Mouse (Mus musculus) Patski (cell line): Measurements from ENCODE around the gene Ambra1. TPM values are rescaled to one million over a fixed set of nuclear protein-coding genes. Genes with fewer than 3 reads are reported as not detected.

Source experiments
- ATAC-seq: fragments of 100-300 bp; one replicate; pipeline ENCODE4 v1.8.0; 2021
- CTCF ChIA-PET: fragments of 350-600 bp; sonication (Branson Sonifier 250); formaldehyde crosslinking; loops from one replicate; lab custom pipeline; 2022; ENCODE audit warnings: inconsistent platforms; lab: Charles Lee
- POLR2A ChIA-PET: fragments of 350-600 bp; sonication (Branson Sonifier 250); formaldehyde crosslinking; loops from one replicate; lab custom pipeline; 2022; ENCODE audit warnings: antibody characterized with exemption, inconsistent platforms; lab: Charles Lee
- DNase-seq: peaks from one replicate; pipeline ENCODE4 v3.0.0-alpha.2; 2011; ENCODE audit warnings: low read depth, low spot score
- H3K27me3 ChIP-seq: fragments of 371-371 bp; one replicate; pipeline ENCODE4 v1.5.1; 2021
- CTCF ChIP-seq: fragments of 100-300 bp; IDR thresholded peaks from one replicate; pipeline ENCODE4 v1.5.1; 2021
- in situ Hi-C: fragments of 300-500 bp; cut with MboI; formaldehyde crosslinking; loops from 3 replicates; pipeline ENCODE4 v1.11.1; 2018; ENCODE audit warnings: low pct_unique_long_range_greater_than_20kb, mixed read lengths
- polyA plus RNA-seq: library from polyadenylated mRNA; unstranded; gene quantifications from one replicate; pipeline ENCODE4 v1.2.3, GENCODE M21; 2021

The Ambra1 gene
- polyA plus RNA-seq, 1 experiment from 2014 or later, result 27.5 TPM

- ATAC-seq (no peak), DNase-seq (no peak)
- ChIA-PET POLR2A (interaction anchor here (0.9 kb wide), 1 partner anchor 10 kb away, joined by 3 read pairs; no protein-coding TSS in a partner anchor), CTCF (no interaction called here)
- TF ChIP-seq CTCF, result no peak
- H3K27me3 ChIP-seq, result no peaks in the 10 kb centered on the region
- in situ Hi-C loops, result no loop called here
These were observed 81.5 kb downstream of the Ambra1 start for GRCm38 (mm10) chr2:91811433-91811832.

GRCm38 (mm10) chr2:91816741-91817140, 86.8 kb downstream of the Ambra1 start:
- POLR2A ChIA-PET, result interaction anchor here (1.0 kb wide), 1 partner anchor 9 kb away, joined by 3 read pairs; no protein-coding TSS in a partner anchor
- CTCF ChIA-PET, result interaction anchor here (1.1 to 1.6 kb wide), 2 partner anchors 8 to 12 kb away, joined by 3 to 11 read pairs; no protein-coding TSS in a partner anchor
- no peak for DNase-seq
- ATAC-seq, result no peak
- in situ Hi-C loops, result no loop called here
- H3K27me3 ChIP-seq, result no peaks in the 10 kb centered on the region
- TF ChIP-seq CTCF, result no peak

GRCm38 (mm10) chr2:91832227-91832626, 102.3 kb downstream of the Ambra1 start:
- CTCF ChIA-PET, result no interaction called here
- no peak for DNase-seq
- ATAC-seq, result no peak
- POLR2A ChIA-PET, result no interaction called here
- no peaks in the 10 kb centered on the region for H3K27me3 ChIP-seq
- TF ChIP-seq CTCF, result no peak
- in situ Hi-C loops, result no loop called here

DNA sequence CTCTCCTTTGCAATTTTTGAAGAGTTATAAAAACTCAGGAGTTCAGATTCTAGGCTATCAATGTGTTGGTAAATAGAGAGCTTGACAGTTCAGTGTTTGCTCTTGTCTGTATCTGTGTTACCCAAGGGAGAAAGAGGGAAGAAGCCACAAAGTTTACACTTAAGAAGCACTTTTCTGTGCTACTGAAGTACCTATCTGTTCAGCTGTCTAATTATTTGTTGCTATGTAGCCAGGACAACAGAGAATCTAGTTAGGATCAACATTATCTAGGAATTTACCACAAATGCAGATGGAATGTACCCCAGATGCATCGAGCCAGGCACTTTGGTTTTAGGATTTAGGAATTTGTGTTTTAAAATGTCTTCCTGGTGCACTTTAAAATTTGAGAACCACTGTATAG, 104.3 kb downstream of the Ambra1 start:
- no peak for TF ChIP-seq CTCF
- H3K27me3 ChIP-seq, result no peaks in the 10 kb centered on the region
- in situ Hi-C loops, result no loop called here
- ATAC-seq (peak; percentile 57), DNase-seq (no peak)
- ChIA-PET POLR2A (no interaction called here), CTCF (interaction anchor here (1.0 kb wide), 1 partner anchor 32 kb away, joined by 3 read pairs; no protein-coding TSS in a partner anchor)

GRCm38 (mm10) chr2:91835031-91835430, 105.1 kb downstream of the Ambra1 start:
- ATAC-seq, result no peak
- CTCF ChIA-PET, result interaction anchor here (1.0 kb wide), 1 partner anchor 33 kb away, joined by 3 read pairs; no protein-coding TSS in a partner anchor
- in situ Hi-C loops, result no loop called here

GRCm38 (mm10) chr2:91835631-91836030, 105.7 kb downstream of the Ambra1 start:
- no peaks in the 10 kb centered on the region for H3K27me3 ChIP-seq
- POLR2A ChIA-PET, result no interaction called here
- in situ Hi-C loops, result no loop called here
- CTCF ChIA-PET, result no interaction called here
- ATAC-seq (no peak), DNase-seq (no peak)
- TF ChIP-seq CTCF, result no peak

More at GRCm38 (mm10) chr2:91835031-91835430, 105.1 kb downstream of the Ambra1 start:
- POLR2A ChIA-PET, result interaction anchor here (0.5 kb wide), 1 partner anchor 25 kb away, joined by 4 read pairs; no protein-coding TSS in a partner anchor
- no peak for TF ChIP-seq CTCF
- no peaks in the 10 kb centered on the region for H3K27me3 ChIP-seq
- DNase-seq, result no peak

- in situ Hi-C loops, result no loop called here
- no peak for ATAC-seq
- POLR2A ChIA-PET, result no interaction called here
- H3K27me3 ChIP-seq, result no peaks in the 10 kb centered on the region
- CTCF ChIA-PET, result interaction anchor here (0.7 to 1.6 kb wide), 2 partner anchors 10 to 47 kb away, joined by 3 to 4 read pairs; no protein-coding TSS in a partner anchor
- no peak for TF ChIP-seq CTCF
- no peak for DNase-seq
These were observed 114.2 kb downstream of the Ambra1 start for GRCm38 (mm10) chr2:91844085-91844484.

GRCm38 (mm10) chr2:91852446-91853191, 122.7 kb downstream of the Ambra1 start:
- ChIA-PET CTCF (interaction anchor here (1.2 kb wide), 1 partner anchor 13 kb away, joined by 4 read pairs; no protein-coding TSS in a partner anchor), POLR2A (no interaction called here)
- in situ Hi-C loops, result no loop called here
- ATAC-seq (no peak), DNase-seq (no peak)
- no peaks in the 10 kb centered on the region for H3K27me3 ChIP-seq
- no peak for TF ChIP-seq CTCF

- ChIA-PET CTCF (interaction anchor here (1.2 kb wide), 1 partner anchor 10 kb away, joined by 4 read pairs; no protein-coding TSS in a partner anchor), POLR2A (no interaction called here)
- no peaks in the 10 kb centered on the region for H3K27me3 ChIP-seq
- in situ Hi-C loops, result no loop called here
- ATAC-seq (no peak), DNase-seq (no peak)
- TF ChIP-seq CTCF, result no peak
These were observed 124.6 kb downstream of the Ambra1 start for GRCm38 (mm10) chr2:91854575-91854974.

DNA sequence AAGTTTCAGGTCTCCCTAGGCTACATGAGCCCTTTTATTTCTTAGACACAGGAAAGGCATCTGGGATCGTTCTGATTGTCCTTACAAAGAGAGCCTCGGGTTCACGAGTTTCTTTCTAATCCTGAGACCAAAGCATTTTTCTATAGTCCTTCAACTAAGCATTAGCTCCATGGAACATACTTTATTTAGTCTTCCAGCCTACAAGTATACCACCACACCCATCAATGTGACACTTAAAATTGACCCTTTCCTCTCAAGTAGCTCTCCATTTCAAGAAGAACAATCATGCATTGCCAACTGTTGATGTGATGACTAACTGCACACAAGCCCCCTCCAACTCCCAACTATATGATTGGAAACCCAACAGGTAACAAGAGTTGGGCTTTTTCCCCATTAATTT, 127.0 kb downstream of the Ambra1 start:
- POLR2A ChIA-PET, result no interaction called here
- DNase-seq (no peak), ATAC-seq (no peak)
- TF ChIP-seq CTCF, result no peak
- CTCF ChIA-PET, result no interaction called here
- no peaks in the 10 kb centered on the region for H3K27me3 ChIP-seq
- in situ Hi-C loops, result no loop called here

- POLR2A ChIA-PET, result interaction anchor here (0.6 to 1.2 kb wide), 2 partner anchors 9 to 133 kb away, joined by 4 to 5 read pairs; no protein-coding TSS in a partner anchor
- no peak for ATAC-seq
- TF ChIP-seq CTCF, result no peak
- in situ Hi-C loops, result no loop called here
- H3K27me3 ChIP-seq, result no peaks in the 10 kb centered on the region
- CTCF ChIA-PET, result interaction anchor here (0.8 to 0.9 kb wide), 2 partner anchors 10 to 17 kb away, joined by 3 read pairs; no protein-coding TSS in a partner anchor
- DNase-seq, result no peak
These were observed 129.5 kb downstream of the Ambra1 start for GRCm38 (mm10) chr2:91859423-91859822.
